Mouse (Mus musculus) left cerebral cortex, postnatal 14 days (tissue): Measurements from ENCODE around the gene Gm49396. TPM values are rescaled to one million over a fixed set of nuclear protein-coding genes. Genes with fewer than 3 reads are reported as not detected.

Source experiments
- DNase-seq, 2 experiments: peaks; one replicate each; pipeline ENCODE4 v3.0.0; 2021 to 2022; ENCODE audit warnings: low spot score in 2 of 2, mixed read lengths in 1 of 2
- intact Hi-C: fragments of 180-260 bp; cut with DNase I; formaldehyde crosslinking; loops from one replicate; pipeline ENCODE4 v1.15.1; 2025
- microRNA-seq, 2 experiments: library from miRNA; unstranded; fragments of <30 nt; microRNA quantifications; one replicate each; pipeline ENCODE4 v1.2.0; 2022
- total RNA-seq, 2 experiments: library from RNA; stranded (reverse); gene quantifications; 2 replicates each; pipeline ENCODE4 v1.2.3; 2021

The Gm49396 gene
- total RNA-seq, 2 experiments from 2014 or later: 3.8 to 4.6 TPM

- no peak for DNase-seq
- intact Hi-C loops: no loop called here
Measured at GRCm38 (mm10) chr7:30600651-30601050, 37.5 kb downstream of the Gm49396 start.

- intact Hi-C loops: no loop called here
- no peak for DNase-seq
Measured at GRCm38 (mm10) chr7:30602583-30602982, 39.4 kb downstream of the Gm49396 start.

- no peak for DNase-seq
- intact Hi-C loops: no loop called here
Measured at GRCm38 (mm10) chr7:30604424-30604823, 41.3 kb downstream of the Gm49396 start.

GRCm38 (mm10) chr7:30604944-30605343, 41.8 kb downstream of the Gm49396 start:
- intact Hi-C loops: no loop called here
- no peak for DNase-seq

- DNase-seq: peak; percentile 43 to 52
- intact Hi-C loops: no loop called here
Measured at GRCm38 (mm10) chr7:30607706-30608309, 44.7 kb downstream of the Gm49396 start.

GRCm38 (mm10) chr7:30608476-30608875, 45.3 kb downstream of the Gm49396 start:
- intact Hi-C loops: no loop called here
- DNase-seq: no peak

GRCm38 (mm10) chr7:30610043-30610442, 46.9 kb downstream of the Gm49396 start:
- no peak for DNase-seq
- intact Hi-C loops: loop anchor here (10.0 kb wide), 1 partner anchor 245 kb away; the partner anchor contains the start of gene Ffar3

GRCm38 (mm10) chr7:30612654-30613402, 49.7 kb downstream of the Gm49396 start, which contains the start of gene Upk1a:
Gene Upk1a (minus strand): TSS chr7:30612847.
- intact Hi-C loops: loop anchor here (2.0 to 10.0 kb wide), 2 partner anchors 24 to 242 kb away; partner anchors contain the start of genes Ffar3 and Kmt2b
- DNase-seq: no peak

GRCm38 (mm10) chr7:30613529-30614112, 50.5 kb downstream of the Gm49396 start:
- DNase-seq: peak; percentile 44 to 63
- intact Hi-C loops: loop anchor here (2.0 to 10.0 kb wide), 2 partner anchors 25 to 241 kb away; partner anchors contain the start of genes Ffar3 and Kmt2b

GRCm38 (mm10) chr7:30614454-30614853, 51.3 kb downstream of the Gm49396 start:
- DNase-seq: no peak
- intact Hi-C loops: loop anchor here (10.0 kb wide), 1 partner anchor 240 kb away; the partner anchor contains the start of gene Ffar3

GRCm38 (mm10) chr7:30615049-30615760, 52.1 kb downstream of the Gm49396 start:
- DNase-seq: no peak
- intact Hi-C loops: loop anchor here (10.0 kb wide), 1 partner anchor 240 kb away; the partner anchor contains the start of gene Ffar3

Small RNA genes lying within 50 kb of the gene (microRNA-seq; reads per million reads assigned to microRNA genes)
- gene Gm38670 (0 to 1.3 reads per million in 2 experiments), gene Mir3569 (0.67 to 1.1 reads per million in 2 experiments)

Other genes starting within 250 kb of the Gm49396 start
- 1 to 10 TPM; 6.9 to 8.2 TPM for gene Syne4, start 248.5 kb upstream of the Gm49396 start, total RNA-seq
- gene E130208F15Rik, start 241.6 kb upstream of the Gm49396 start, total RNA-seq: under 1 TPM; 0.40 to 0.44 TPM
- 10 to 100 TPM in 1 of 2 experiments, 1 to 10 TPM in 1; 7.3 to 10.2 TPM for gene Sdhaf1, start 239.4 kb upstream of the Gm49396 start, total RNA-seq
- gene Lrfn3, start 200.6 kb upstream of the Gm49396 start, total RNA-seq: 10 to 100 TPM; 39.1 to 42.5 TPM
- 10 to 100 TPM; 24.9 to 26.1 TPM for gene Tyrobp, start 149.6 kb upstream of the Gm49396 start, total RNA-seq
- gene Hcst, start 143.5 kb upstream of the Gm49396 start, total RNA-seq: 1 to 10 TPM in 1 of 2 experiments, not detected in 1; 2.6 TPM
- 1 to 10 TPM; 2.8 to 4.2 TPM for gene Nfkbid, start 141.6 kb upstream of the Gm49396 start, total RNA-seq
- 1,000 to 10,000 TPM; 1,098 to 1,148 TPM for gene Aplp1, start 117.8 kb upstream of the Gm49396 start, total RNA-seq
- 1 to 10 TPM; 6.1 to 8.0 TPM for gene Kirrel2, start 105.7 kb upstream of the Gm49396 start, total RNA-seq
- under 1 TPM; 0.35 to 0.53 TPM for gene Nphs1, start 105.0 kb upstream of the Gm49396 start, total RNA-seq
- gene Prodh2, start 69.7 kb upstream of the Gm49396 start, total RNA-seq: not detected
- gene Arhgap33, start 28.3 kb upstream of the Gm49396 start, total RNA-seq: 100 to 1,000 TPM; 233 to 246 TPM
- gene Hspb6, start 11.2 kb upstream of the Gm49396 start, total RNA-seq: 10 to 100 TPM in 1 of 2 experiments, 1 to 10 TPM in 1; 5.3 to 10.8 TPM
- 1 to 10 TPM; 2.7 to 3.8 TPM for gene Proser3, start 11.0 kb upstream of the Gm49396 start, total RNA-seq
- 10 to 100 TPM; 37.5 to 39.0 TPM for gene Lin37, start 3.5 kb upstream of the Gm49396 start, total RNA-seq
- 10 to 100 TPM; 60.2 to 61.4 TPM for gene U2af1l4, start within 50 bp of the Gm49396 start, total RNA-seq
- 10 to 100 TPM; 81.0 to 81.3 TPM for gene Psenen, start 283 bp downstream of the Gm49396 start, total RNA-seq
- 1 to 10 TPM; 1.1 to 1.6 TPM for gene Igflr1, start 2.1 kb downstream of the Gm49396 start, total RNA-seq
- 10 to 100 TPM; 48.5 to 49.0 TPM for gene Kmt2b, start 25.4 kb downstream of the Gm49396 start, total RNA-seq
- gene Zbtb32, start 35.6 kb downstream of the Gm49396 start, total RNA-seq: not detected
- under 1 TPM; 0.32 to 0.48 TPM for gene Upk1a, start 49.5 kb downstream of the Gm49396 start, total RNA-seq
- 100 to 1,000 TPM; 783 to 807 TPM for gene Cox6b1, start 62.8 kb downstream of the Gm49396 start, total RNA-seq
- not detected for gene Etv2, start 72.5 kb downstream of the Gm49396 start, total RNA-seq
- gene Rbm42, start 87.0 kb downstream of the Gm49396 start, total RNA-seq: 10 to 100 TPM; 67.9 to 69.0 TPM
- gene Haus5, start 101.7 kb downstream of the Gm49396 start, total RNA-seq: 1 to 10 TPM; 5.9 to 6.5 TPM
- gene Pmis2, start 108.3 kb downstream of the Gm49396 start, total RNA-seq: not detected
- not detected for gene 2200002J24Rik, start 135.6 kb downstream of the Gm49396 start, total RNA-seq
- gene Atp4a, start 148.9 kb downstream of the Gm49396 start, total RNA-seq: 1 to 10 TPM in 1 of 2 experiments, under 1 TPM in 1; 0.78 to 1.0 TPM
- gene Tmem147, start 166.2 kb downstream of the Gm49396 start, total RNA-seq: 100 to 1,000 TPM; 137 TPM
- not detected for gene Gapdhs, start 180.3 kb downstream of the Gm49396 start, total RNA-seq
- gene Sbsn, start 188.1 kb downstream of the Gm49396 start, total RNA-seq: 10 to 100 TPM in 1 of 2 experiments, 1 to 10 TPM in 1; 5.5 to 10.0 TPM
- 1 to 10 TPM; 3.6 to 4.2 TPM for gene Dmkn, start 200.4 kb downstream of the Gm49396 start, total RNA-seq
- gene Krtdap, start 224.6 kb downstream of the Gm49396 start, total RNA-seq: not detected